Mouse (Mus musculus): ENCODE results near the gene Foxr2. TPM values are rescaled to one million over a fixed set of nuclear protein-coding genes. Genes with fewer than 3 reads are reported as not detected.

Foxr2 gene
- polyA plus RNA-seq (2012; rRNA removed): not detected in 2 replicates

GRCm38 (mm10) chrX:153118486-153118885 is at the start of gene Foxr2:
TSS of gene Foxr2 (plus strand) at chrX:153118786.

DNA sequence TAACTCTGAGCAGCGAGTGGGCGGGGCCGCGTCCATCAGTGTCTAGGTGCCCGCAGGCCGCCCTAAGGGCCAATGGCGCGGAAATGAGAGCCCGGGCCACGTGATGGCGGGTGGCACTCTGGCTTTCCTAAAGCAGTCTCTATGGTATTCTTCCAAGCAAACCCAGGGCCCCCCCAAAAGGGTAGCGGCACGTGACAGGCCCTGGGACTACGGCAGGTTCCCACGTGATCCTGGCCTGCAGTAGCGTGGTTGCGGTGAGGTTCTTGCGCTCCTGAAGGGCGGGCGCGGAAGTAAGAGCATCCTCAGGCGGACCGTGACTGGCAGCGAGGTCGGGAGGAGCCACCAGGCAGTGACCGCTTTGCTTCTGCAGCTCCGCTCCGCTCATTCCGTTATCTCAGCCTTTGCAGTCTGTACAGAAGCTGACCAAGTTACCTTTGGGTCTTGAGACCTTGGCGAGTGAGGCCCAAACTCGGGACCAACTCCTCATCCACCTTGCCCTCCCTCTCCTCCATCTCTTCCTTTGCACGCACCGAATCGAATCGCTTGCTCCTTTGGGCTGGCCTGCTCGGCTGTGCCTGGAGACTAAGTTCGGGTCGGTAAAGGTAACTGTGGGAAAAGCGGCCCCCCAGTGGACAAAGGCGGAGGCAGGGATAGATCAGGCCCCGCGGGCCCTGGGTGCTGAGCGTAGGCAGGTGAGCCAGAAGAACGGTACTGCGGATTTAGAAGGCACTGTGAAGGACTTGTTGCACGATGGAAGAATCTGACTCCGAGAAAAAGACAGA is 21.3 kb downstream of the Foxr2 start, which contains the start of gene Rragb:
Gene Rragb, plus strand, starts transcription at position 248 of the 782 bp plus-strand sequence.

Other genes with a start within 250 kb of the Foxr2 start
- 0.06 and 0.08 TPM in 2 replicates for gene Usp51, start 112.3 kb upstream of the Foxr2 start, polyA plus RNA-seq (2012; rRNA removed)
- 8.6 and 8.8 TPM in 2 replicates for gene Mageh1, start 81.2 kb upstream of the Foxr2 start, polyA plus RNA-seq (2012; rRNA removed)
- 0.62 and 0.63 TPM in 2 replicates for gene Rragb, start 21.2 kb downstream of the Foxr2 start, polyA plus RNA-seq (2012; rRNA removed)
- gene Klf8, start 118.7 kb downstream of the Foxr2 start, polyA plus RNA-seq (2012; rRNA removed): 0.17 TPM in 2 replicates